Mouse (Mus musculus): ENCODE data around the gene Dscaml1. TPM values are rescaled to one million over a fixed set of nuclear protein-coding genes. Genes with fewer than 3 reads are reported as not detected.

The Dscaml1 gene
- polyA plus RNA-seq, 1 experiment from 2014 or later: 0.17 TPM

DNA sequence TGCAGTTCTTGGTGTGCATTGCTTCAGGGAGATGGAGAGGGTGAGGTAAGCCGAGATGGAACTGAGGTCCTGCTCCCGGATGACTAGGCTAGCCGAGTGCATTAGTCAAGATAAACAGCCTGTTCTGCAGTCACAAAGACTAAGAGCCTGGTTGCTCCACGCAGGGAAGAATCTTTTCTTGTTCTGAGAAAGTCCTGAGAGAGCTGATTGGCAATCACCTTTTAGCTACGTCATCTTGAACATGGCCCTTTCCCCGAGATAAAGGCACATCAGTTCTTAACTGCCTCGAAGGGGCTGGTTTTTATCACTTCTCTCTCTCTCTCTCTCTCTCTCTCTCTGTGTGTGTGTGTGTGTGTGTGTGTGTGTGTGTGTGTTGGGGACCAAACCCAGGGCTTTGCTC is 319.0 kb downstream of the Dscaml1 start:
- no peak for TF ChIP-seq CTCF (IDR thresholded peaks at IDR 0.05; ENCODE audit: low read depth)
- Histone ChIP-seq H3K4me1 (replicated peaks; ENCODE audit: control insufficient read depth, insufficient read depth) (no peaks in the 10 kb centered on the region), H3K4me2 (replicated peaks; ENCODE audit: low read depth) (no peak overlapping the region), H3K36me3 (ENCODE audit: control insufficient read depth, insufficient read depth, low read length) (no peaks in the 10 kb centered on the region), H3K27ac (replicated peaks) (no peak overlapping the region), H3K9ac (ENCODE audit: low read length) (no peak overlapping the region), H3K27me3 (ENCODE audit: control insufficient read depth, insufficient read depth, low read length) (no peaks in the 10 kb centered on the region), H3K9me3 (ENCODE audit: control insufficient read depth, low read length) (no peaks in the 10 kb centered on the region), H3K4me3 (ENCODE audit: low read depth, low read length) (no peak overlapping the region)
- DNase-seq (ENCODE audit: low spot score) (no peak), ATAC-seq (ENCODE audit: low FRiP score, low TSS enrichment) (no peak)
- WGBS: 18% methylated on average over 7 of the region's 7 CpGs

DNA sequence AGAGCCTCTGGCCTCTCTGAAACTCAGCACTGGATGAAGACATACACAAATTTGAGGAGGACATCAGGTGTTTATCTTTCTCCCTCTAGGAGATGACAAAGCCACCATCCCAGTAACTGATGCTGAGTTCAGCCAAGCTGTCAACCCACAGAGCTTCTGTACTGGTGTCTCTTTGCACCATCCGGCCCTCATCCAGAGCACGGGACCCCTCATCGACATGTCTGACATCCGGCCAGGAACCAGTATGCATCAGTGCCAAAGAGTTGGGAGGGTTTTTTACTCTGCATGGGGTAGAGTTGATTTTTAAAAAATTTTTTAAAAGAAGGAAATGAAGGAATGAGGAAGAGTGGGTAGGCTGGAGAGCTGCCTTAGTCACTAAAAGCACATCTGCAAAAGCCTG is 323.5 kb downstream of the Dscaml1 start:
- Histone ChIP-seq H3K4me2 (replicated peaks; ENCODE audit: low read depth) (no peak overlapping the region), H3K9me3 (ENCODE audit: control insufficient read depth, low read length) (no peaks in the 10 kb centered on the region), H3K4me1 (replicated peaks; ENCODE audit: control insufficient read depth, insufficient read depth) (no peaks in the 10 kb centered on the region), H3K9ac (ENCODE audit: low read length) (no peak overlapping the region), H3K36me3 (ENCODE audit: control insufficient read depth, insufficient read depth, low read length) (no peaks in the 10 kb centered on the region), H3K27me3 (ENCODE audit: control insufficient read depth, insufficient read depth, low read length) (no peaks in the 10 kb centered on the region), H3K4me3 (ENCODE audit: low read depth, low read length) (no peak overlapping the region), H3K27ac (replicated peaks) (no peak overlapping the region)
- DNase-seq (ENCODE audit: low spot score): no peak
- 88% methylated on average over 4 of the region's 4 CpGs for WGBS
- no peak for ATAC-seq (ENCODE audit: low FRiP score, low TSS enrichment)
- TF ChIP-seq CTCF (IDR thresholded peaks at IDR 0.05; ENCODE audit: low read depth) (no peak), EP300 (optimal IDR thresholded peaks at IDR 0.05) (no peak)

DNA sequence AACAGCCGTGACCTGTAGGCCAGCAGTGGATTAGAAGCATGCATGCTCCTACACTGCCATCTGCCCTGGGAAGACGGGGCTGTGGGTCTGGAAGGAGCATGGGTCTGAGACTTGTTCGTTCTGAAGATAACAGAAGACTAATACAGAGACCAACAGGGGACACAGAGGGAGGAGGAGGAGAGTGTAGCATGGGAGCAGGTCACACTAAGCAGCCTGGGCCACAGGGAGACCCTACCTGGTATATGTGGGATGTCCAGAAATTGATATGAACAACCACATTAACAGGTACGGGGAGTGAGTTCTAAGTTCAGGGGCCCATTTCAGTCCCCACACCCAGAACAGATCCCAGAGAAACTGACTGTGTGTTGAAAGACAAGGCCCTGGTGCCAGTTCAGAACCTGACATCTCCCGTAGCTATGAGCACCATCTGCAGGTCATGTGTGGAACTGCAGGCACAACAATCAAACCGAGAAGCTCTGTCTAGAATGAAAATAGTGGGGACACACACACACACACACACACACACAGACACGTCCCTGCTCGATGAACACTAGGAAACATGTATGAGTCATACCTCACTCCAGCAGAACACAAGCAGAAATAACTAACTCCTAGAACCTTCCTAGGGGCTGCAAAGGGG is 328.1 kb downstream of the Dscaml1 start:
- WGBS: 40% methylated on average over 8 of the region's 8 CpGs
- no peak overlapping the region for H3K9ac ChIP-seq (ENCODE audit: low read length)
- TF ChIP-seq EP300 (optimal IDR thresholded peaks at IDR 0.05) (no peak), CTCF (IDR thresholded peaks at IDR 0.05; ENCODE audit: low read depth) (peak; percentile 96)
- H3K27ac ChIP-seq (replicated peaks): no peak overlapping the region
- no peaks in the 10 kb centered on the region for H3K9me3 ChIP-seq (ENCODE audit: control insufficient read depth, low read length)
- DNase-seq (ENCODE audit: low spot score) (peak; percentile 74), ATAC-seq (ENCODE audit: low FRiP score, low TSS enrichment) (0 out of 2 replicates have a peak, but pooled peaks have one; percentile 29)
- no peak overlapping the region for H3K4me2 ChIP-seq (replicated peaks; ENCODE audit: low read depth)
- H3K36me3 ChIP-seq (ENCODE audit: control insufficient read depth, insufficient read depth, low read length): no peaks in the 10 kb centered on the region
- no peak overlapping the region for H3K4me3 ChIP-seq (ENCODE audit: low read depth, low read length)
- H3K27me3 ChIP-seq (ENCODE audit: control insufficient read depth, insufficient read depth, low read length): no peaks in the 10 kb centered on the region
- no peaks in the 10 kb centered on the region for H3K4me1 ChIP-seq (replicated peaks; ENCODE audit: control insufficient read depth, insufficient read depth)

DNA sequence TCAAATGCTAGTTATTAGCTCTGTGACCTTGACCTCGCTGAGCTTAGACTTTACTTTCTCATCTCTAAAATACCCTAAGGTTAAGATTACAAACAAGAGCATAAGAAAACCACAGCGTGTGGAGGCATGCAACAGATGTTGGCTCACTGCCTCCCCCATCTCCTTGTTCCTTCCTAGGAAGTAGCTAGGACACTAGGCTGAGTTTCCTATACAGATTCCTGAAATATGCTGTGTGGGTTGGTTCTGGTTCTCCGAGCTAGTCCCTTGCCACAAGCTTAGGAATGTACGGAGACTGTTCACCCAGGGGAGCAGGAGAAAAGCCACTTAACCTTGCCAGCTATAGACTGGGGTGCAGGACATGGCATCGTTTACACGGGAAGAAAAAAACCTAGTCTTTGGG is 339.8 kb downstream of the Dscaml1 start:
- H3K9me3 ChIP-seq (ENCODE audit: control insufficient read depth, low read length): no peaks in the 10 kb centered on the region
- DNase-seq (ENCODE audit: low spot score) (no peak), ATAC-seq (ENCODE audit: low FRiP score, low TSS enrichment) (no peak)
- H3K4me1 ChIP-seq (replicated peaks; ENCODE audit: control insufficient read depth, insufficient read depth): no peaks in the 10 kb centered on the region
- no peak overlapping the region for H3K27ac ChIP-seq (replicated peaks)
- H3K9ac ChIP-seq (ENCODE audit: low read length): no peak overlapping the region
- H3K27me3 ChIP-seq (ENCODE audit: control insufficient read depth, insufficient read depth, low read length): no peaks in the 10 kb centered on the region
- WGBS: 71% methylated on average over 6 of the region's 6 CpGs
- no peak overlapping the region for H3K4me2 ChIP-seq (replicated peaks; ENCODE audit: low read depth)
- no peak overlapping the region for H3K4me3 ChIP-seq (ENCODE audit: low read depth, low read length)
- H3K36me3 ChIP-seq (ENCODE audit: control insufficient read depth, insufficient read depth, low read length): no peaks in the 10 kb centered on the region; the same call in 1 of the 2 replicates
- TF ChIP-seq CTCF (IDR thresholded peaks at IDR 0.05; ENCODE audit: low read depth) (no peak), EP300 (optimal IDR thresholded peaks at IDR 0.05) (no peak)

DNA sequence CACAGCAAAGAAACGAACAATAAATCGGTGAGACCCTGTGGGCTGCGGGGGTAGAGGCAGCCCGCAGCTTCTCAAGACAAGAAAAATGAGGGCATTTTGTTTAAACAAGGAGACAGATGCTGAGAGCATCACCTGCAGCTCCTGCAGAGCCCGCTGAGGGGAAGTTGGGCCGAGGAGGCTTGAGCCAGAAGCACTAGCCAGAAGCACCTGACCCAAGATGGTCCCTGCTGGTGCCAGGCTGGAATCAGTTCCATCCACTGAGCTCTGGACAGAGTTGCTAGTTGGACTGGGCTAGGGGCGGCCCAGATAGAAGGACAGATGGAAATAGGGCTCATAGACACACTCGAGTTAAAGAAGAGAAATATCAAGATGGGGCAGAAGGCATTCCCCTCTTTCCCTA is 340.7 kb downstream of the Dscaml1 start:
- no peaks in the 10 kb centered on the region for H3K4me1 ChIP-seq (replicated peaks; ENCODE audit: control insufficient read depth, insufficient read depth)
- no peak for TF ChIP-seq EP300 (optimal IDR thresholded peaks at IDR 0.05)
- TF ChIP-seq CTCF (IDR thresholded peaks at IDR 0.05; ENCODE audit: low read depth): no peak
- no peaks in the 10 kb centered on the region for H3K9me3 ChIP-seq (ENCODE audit: control insufficient read depth, low read length)
- H3K4me3 ChIP-seq (ENCODE audit: low read depth, low read length): no peak overlapping the region
- ATAC-seq (ENCODE audit: low FRiP score, low TSS enrichment) (no peak), DNase-seq (ENCODE audit: low spot score) (no peak)
- no peak overlapping the region for H3K4me2 ChIP-seq (replicated peaks; ENCODE audit: low read depth)
- no peaks in the 10 kb centered on the region; the same call in 1 of the 2 replicates for H3K36me3 ChIP-seq (ENCODE audit: control insufficient read depth, insufficient read depth, low read length)
- H3K27me3 ChIP-seq (ENCODE audit: control insufficient read depth, insufficient read depth, low read length): no peaks in the 10 kb centered on the region
- WGBS: 76% methylated on average over 8 of the region's 8 CpGs
- no peak overlapping the region for H3K9ac ChIP-seq (ENCODE audit: low read length)
- H3K27ac ChIP-seq (replicated peaks): no peak overlapping the region

DNA sequence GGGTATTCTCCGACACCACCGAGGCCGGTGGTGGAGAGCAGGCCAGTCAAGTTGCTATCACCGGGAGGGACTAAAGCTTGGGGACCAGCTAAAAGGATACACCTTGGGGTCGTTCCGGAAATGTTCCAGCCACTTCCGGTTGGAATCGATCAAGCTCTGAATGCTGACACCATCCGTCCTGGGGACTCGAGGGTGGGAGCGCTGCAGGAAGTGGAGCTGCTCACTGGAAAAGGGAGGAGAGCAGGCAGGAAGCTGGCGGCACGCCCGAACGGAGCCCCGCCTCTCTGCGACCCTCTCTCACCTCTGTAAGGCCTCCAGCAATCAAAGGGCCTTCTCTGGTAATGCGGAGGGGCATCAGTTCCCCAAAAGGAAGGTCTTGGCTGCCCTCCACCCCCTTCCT is 342.0 kb downstream of the Dscaml1 start:
- Histone ChIP-seq H3K4me1 (replicated peaks; ENCODE audit: control insufficient read depth, insufficient read depth) (no peaks in the 10 kb centered on the region), H3K9ac (ENCODE audit: low read length) (no peak overlapping the region), H3K27me3 (ENCODE audit: control insufficient read depth, insufficient read depth, low read length) (no peaks in the 10 kb centered on the region), H3K4me2 (replicated peaks; ENCODE audit: low read depth) (no peak overlapping the region), H3K27ac (replicated peaks) (no peak overlapping the region), H3K9me3 (ENCODE audit: control insufficient read depth, low read length) (no peaks in the 10 kb centered on the region), H3K36me3 (ENCODE audit: control insufficient read depth, insufficient read depth, low read length) (no peaks in the 10 kb centered on the region; the same call in 1 of the 2 replicates), H3K4me3 (ENCODE audit: low read depth, low read length) (no peak overlapping the region)
- TF ChIP-seq EP300 (optimal IDR thresholded peaks at IDR 0.05): no peak
- TF ChIP-seq CTCF (IDR thresholded peaks at IDR 0.05; ENCODE audit: low read depth): no peak
- ATAC-seq (ENCODE audit: low FRiP score, low TSS enrichment) (no peak), DNase-seq (ENCODE audit: low spot score) (no peak)
- 81% methylated on average over 18 of the region's 18 CpGs for WGBS
